Mouse (Mus musculus) lung, adult 2 months (tissue): Measurements from ENCODE around the gene Jmy.

Source experiments
- CTCF ChIP-seq: fragments of 200-500 bp; IDR thresholded peaks from 2 replicates; pipeline ENCODE4 v1.5.1; 2011; ENCODE audit warnings: mild to moderate bottlenecking, low read length, control low read depth; ENCODE audit not compliant: insufficient read depth
- POLR2A ChIP-seq: fragments of 200-500 bp; IDR thresholded peaks from 2 replicates; pipeline ENCODE4 v1.6.1; 2011; ENCODE audit warnings: low read depth, mild to moderate bottlenecking, control low read depth, low read length, borderline replicate concordance; ENCODE audit errors: extremely low read depth

DNA sequence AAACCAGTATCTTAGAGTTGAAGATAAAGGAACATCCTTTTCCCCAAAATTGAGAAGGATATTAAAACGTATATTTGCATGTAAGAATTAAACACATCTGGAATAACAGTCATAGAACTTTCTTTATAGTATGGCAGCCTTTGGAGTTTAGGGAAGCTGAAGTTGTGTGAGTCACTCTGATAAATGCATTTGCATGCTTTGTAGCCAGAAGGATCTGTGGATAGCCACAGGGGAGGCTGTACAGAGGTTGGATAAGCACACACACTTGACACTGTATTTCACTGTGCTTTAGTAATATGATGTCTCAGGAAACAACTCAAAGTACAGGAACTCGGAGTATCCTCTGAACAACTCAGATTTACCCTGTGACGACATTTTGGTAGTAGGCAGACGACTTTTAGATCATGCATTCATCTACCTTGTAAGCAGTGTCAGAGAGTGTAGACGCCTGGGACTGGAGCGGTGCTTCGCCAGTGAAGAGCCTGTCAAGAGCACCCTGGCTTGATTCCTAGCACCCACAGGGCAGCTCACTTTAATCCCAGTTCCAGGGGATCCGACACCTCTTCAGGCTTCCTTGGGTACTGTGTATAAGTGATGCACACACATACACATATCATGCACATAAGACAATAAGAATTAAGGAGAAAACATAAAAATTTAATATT is 119.1 kb downstream of the Jmy start:
- TF ChIP-seq POLR2A (no peak), CTCF (no peak)
